Mouse (Mus musculus) adipocyte (in vitro differentiated cells): ENCODE measurements at regions not wholly inside any gene's neighbourhood (a gene's known extent, or its start where the extent isn't known, plus 50 kb on each side); places are given as distances from the start of the nearest gene placed in this dataset.

Experiments
- DNase-seq: peaks from one replicate; pipeline ENCODE4 v3.0.0-alpha.2; 2016; ENCODE audit warnings: low spot score

GRCm38 (mm10) chr11:43952151-43952550, 51.1 kb upstream of the Adra1b start:
- DNase-seq: no peak

- DNase-seq: peak; percentile 10
Observed at GRCm38 (mm10) chr11:43958241-43958975, 57.4 kb upstream of the Adra1b start.

GRCm38 (mm10) chr11:43958976-43959315, 57.9 kb upstream of the Adra1b start:
- no peak for DNase-seq

- no peak for DNase-seq
Observed at GRCm38 (mm10) chr11:43960348-43961105, 59.5 kb upstream of the Adra1b start.

GRCm38 (mm10) chr11:43961398-43962070, 60.5 kb upstream of the Adra1b start:
- no peak for DNase-seq

GRCm38 (mm10) chr11:43967764-43968163, 66.8 kb upstream of the Adra1b start:
- DNase-seq: no peak

GRCm38 (mm10) chr11:43971886-43972285, 70.9 kb upstream of the Adra1b start:
- DNase-seq: no peak

GRCm38 (mm10) chr11:43976024-43976423, 75.0 kb upstream of the Adra1b start:
- DNase-seq: no peak

GRCm38 (mm10) chr11:43979406-43979805, 78.4 kb upstream of the Adra1b start:
- DNase-seq: no peak

GRCm38 (mm10) chr11:43980444-43980843, 79.4 kb upstream of the Adra1b start:
- DNase-seq: no peak

- peak; percentile 20 for DNase-seq
Observed at GRCm38 (mm10) chr11:43989911-43990430, 89.0 kb upstream of the Adra1b start.

GRCm38 (mm10) chr11:43992011-43992471, 91.0 kb upstream of the Adra1b start:
- peak; percentile 38 for DNase-seq

- no peak for DNase-seq
Observed at GRCm38 (mm10) chr11:43998046-43998725, 97.2 kb upstream of the Adra1b start.

GRCm38 (mm10) chr11:44000056-44000455, 99.0 kb upstream of the Adra1b start:
- no peak for DNase-seq

- no peak for DNase-seq
Observed at GRCm38 (mm10) chr11:44001843-44002589, 101.0 kb upstream of the Adra1b start.

- DNase-seq: peak; percentile 33
Observed at GRCm38 (mm10) chr11:44002716-44003522, 101.9 kb upstream of the Adra1b start.

GRCm38 (mm10) chr11:44007526-44008040, 106.6 kb upstream of the Adra1b start:
- DNase-seq: no peak

- DNase-seq: no peak
Observed at GRCm38 (mm10) chr11:44012314-44012713, 111.3 kb upstream of the Adra1b start.

- DNase-seq: no peak
Observed at GRCm38 (mm10) chr11:44013841-44014240, 112.8 kb upstream of the Adra1b start.

- no peak for DNase-seq
Observed at GRCm38 (mm10) chr11:44021638-44022037, 120.6 kb upstream of the Adra1b start.
